Mouse (Mus musculus): ENCODE data around the gene Rnf212b. TPM values are rescaled to one million over a fixed set of nuclear protein-coding genes. Genes with fewer than 3 reads are reported as not detected.

Gene Rnf212b
- polyA plus RNA-seq (2017; shearing (Covaris generic)) = not detected

GRCm38 (mm10) chr14:54813991-54814390 lies at the start of gene Rnf212b:
Gene Rnf212b, plus strand, starts transcription at chr14:54814141.

GRCm38 (mm10) chr14:54781610-54782365 lies 32.2 kb upstream of the Rnf212b start, which contains the start of gene Slc7a8:
Gene Slc7a8, minus strand, starts transcription at chr14:54781946.

DNA sequence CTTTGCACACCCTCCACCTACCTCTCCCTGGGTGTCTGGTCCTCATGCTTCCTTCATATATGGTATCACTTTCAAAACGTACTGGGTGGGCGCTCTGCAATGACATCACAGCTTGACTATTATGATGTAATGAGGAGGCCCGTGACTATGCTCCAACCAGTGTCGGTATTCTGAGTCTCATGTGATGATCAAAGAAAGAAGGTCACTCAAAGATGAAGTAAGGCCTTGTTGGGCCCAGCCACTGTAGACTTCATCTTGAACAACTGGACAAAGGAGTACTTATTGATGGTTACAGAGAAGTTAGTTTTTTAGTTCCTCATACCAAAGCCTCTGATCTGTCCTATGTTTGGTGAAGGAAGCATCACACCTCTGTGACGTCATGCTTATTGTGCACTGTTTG lies 56.9 kb downstream of the Rnf212b start, which contains the start of gene Homez:
Gene Homez, minus strand, starts transcription at position 101 of the 400 bp plus-strand sequence.

DNA sequence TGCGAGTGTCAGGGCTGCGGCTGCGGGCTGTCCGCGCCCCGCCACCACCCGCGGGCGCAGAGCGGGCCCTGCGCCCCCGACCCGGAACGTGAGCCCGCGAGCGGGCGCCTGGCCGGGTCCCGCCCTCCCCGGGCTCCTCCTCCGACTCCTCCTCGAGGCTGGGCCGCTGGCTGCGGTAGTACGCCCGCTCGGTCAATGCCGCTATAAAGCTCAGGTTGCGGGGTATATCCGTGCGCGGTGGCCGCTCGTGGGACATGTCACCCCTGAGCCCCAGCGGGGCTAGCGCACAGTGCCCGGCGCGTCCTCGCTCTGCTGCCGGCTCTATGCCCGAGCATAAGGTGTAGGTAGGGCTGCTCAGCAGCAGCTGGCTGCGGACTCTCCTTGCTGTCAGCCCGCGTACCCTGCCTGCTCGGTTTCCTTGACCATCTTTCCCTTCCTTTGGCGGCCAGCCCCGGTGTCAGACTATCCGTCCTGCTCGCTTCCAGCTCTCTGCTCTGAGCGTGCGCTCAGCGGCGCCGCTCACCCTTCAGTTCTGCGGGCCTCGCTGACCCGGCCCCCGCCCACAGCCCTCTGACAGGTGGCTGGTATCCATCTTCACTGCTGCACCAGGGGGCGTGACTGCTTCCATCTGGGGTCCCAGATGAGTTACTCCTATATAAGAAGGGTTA lies 63.2 kb downstream of the Rnf212b start, which contains the start of gene Ppp1r3e:
Gene Ppp1r3e, minus strand, starts transcription at position 503 of the 668 bp plus-strand sequence.

GRCm38 (mm10) chr14:54883154-54884021 lies 69.4 kb downstream of the Rnf212b start, which contains the start of the genes Bcl2l2 and Gm20521:
Gene Bcl2l2, plus strand, starts transcription at chr14:54883377.
Gene Gm20521, plus strand, starts transcription at chr14:54883441.

DNA sequence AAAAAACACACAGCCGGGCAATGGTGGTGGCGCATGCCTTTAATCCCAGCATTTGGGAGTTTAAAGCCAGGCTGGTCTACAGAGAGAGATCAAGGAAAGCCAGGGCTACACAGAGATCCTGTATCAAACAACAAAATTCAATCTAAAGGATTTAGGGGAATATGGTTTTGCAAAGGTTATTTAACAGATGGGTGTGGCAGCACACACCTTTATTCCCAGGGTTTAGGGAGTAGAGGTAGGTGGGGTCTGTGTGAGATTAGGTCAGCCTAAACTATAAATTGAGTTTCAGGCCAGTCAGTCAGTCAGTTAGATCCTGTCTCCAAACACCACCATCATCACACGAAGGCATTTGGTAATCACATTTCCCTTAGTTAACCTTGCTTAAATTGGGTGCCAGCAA lies 78.3 kb downstream of the Rnf212b start, which contains the start of gene Pabpn1:
Gene Pabpn1, plus strand, starts transcription at position 301 of the 400 bp plus-strand sequence.

Other genes starting within 250 kb of the Rnf212b start
- gene Ajuba, start 236.6 kb upstream of the Rnf212b start, polyA plus RNA-seq (2017; shearing (Covaris generic)) = 0.53 TPM
- 2.4 TPM for gene 4931414P19Rik, start 208.1 kb upstream of the Rnf212b start, polyA plus RNA-seq (2017; shearing (Covaris generic))
- gene Psmb5, start 196.1 kb upstream of the Rnf212b start, polyA plus RNA-seq (2017; shearing (Covaris generic)) = 216 TPM
- not detected for gene Psmb11, start 192.7 kb upstream of the Rnf212b start, polyA plus RNA-seq (2017; shearing (Covaris generic))
- gene Gm17606, start 173.2 kb upstream of the Rnf212b start, polyA plus RNA-seq (2017; shearing (Covaris generic)) = not detected
- 1.9 TPM for gene Cdh24, start 172.8 kb upstream of the Rnf212b start, polyA plus RNA-seq (2017; shearing (Covaris generic))
- 79.9 TPM for gene 1700123O20Rik, start 127.9 kb upstream of the Rnf212b start, polyA plus RNA-seq (2017; shearing (Covaris generic))
- gene Acin1, start 127.2 kb upstream of the Rnf212b start, polyA plus RNA-seq (2017; shearing (Covaris generic)) = 108 TPM
- not detected for gene Gm29776, start 115.3 kb upstream of the Rnf212b start, polyA plus RNA-seq (2017; shearing (Covaris generic))
- not detected for gene Cebpe, start 102.0 kb upstream of the Rnf212b start, polyA plus RNA-seq (2017; shearing (Covaris generic))
- 0.34 TPM for gene Slc7a8, start 32.2 kb upstream of the Rnf212b start, polyA plus RNA-seq (2017; shearing (Covaris generic))
- 11.9 TPM for gene Homez, start 56.8 kb downstream of the Rnf212b start, polyA plus RNA-seq (2017; shearing (Covaris generic))
- 1.3 TPM for gene Ppp1r3e, start 63.4 kb downstream of the Rnf212b start, polyA plus RNA-seq (2017; shearing (Covaris generic))
- gene Bcl2l2, start 69.2 kb downstream of the Rnf212b start, polyA plus RNA-seq (2017; shearing (Covaris generic)) = 0.34 TPM
- gene Gm20521, start 69.3 kb downstream of the Rnf212b start, polyA plus RNA-seq (2017; shearing (Covaris generic)) = not detected
- 243 TPM for gene Pabpn1, start 78.4 kb downstream of the Rnf212b start, polyA plus RNA-seq (2017; shearing (Covaris generic))
- gene Slc22a17, start 99.0 kb downstream of the Rnf212b start, polyA plus RNA-seq (2017; shearing (Covaris generic)) = 6.7 TPM
- gene Efs, start 112.0 kb downstream of the Rnf212b start, polyA plus RNA-seq (2017; shearing (Covaris generic)) = not detected
- not detected for gene Il25, start 118.6 kb downstream of the Rnf212b start, polyA plus RNA-seq (2017; shearing (Covaris generic))
- gene Cmtm5, start 122.1 kb downstream of the Rnf212b start, polyA plus RNA-seq (2017; shearing (Covaris generic)) = 0.29 TPM
- not detected for gene Myh6, start 152.8 kb downstream of the Rnf212b start, polyA plus RNA-seq (2017; shearing (Covaris generic))
- gene Gm17428, start 162.8 kb downstream of the Rnf212b start, polyA plus RNA-seq (2017; shearing (Covaris generic)) = not detected
- not detected for gene Myh7, start 180.5 kb downstream of the Rnf212b start, polyA plus RNA-seq (2017; shearing (Covaris generic))
- 130 TPM for gene Ngdn, start 201.3 kb downstream of the Rnf212b start, polyA plus RNA-seq (2017; shearing (Covaris generic))